Mouse (Mus musculus): ENCODE results near the gene Dpysl5.
A peak's percentile ranks its signal among the peaks of the same experiment; 100 is the strongest.
"Not testable (repeated sequence)": the region's sequence is repeated elsewhere in the genome, so short reads cannot be mapped to it uniquely, and the experiment has no call there.

Gene Dpysl5

DNA sequence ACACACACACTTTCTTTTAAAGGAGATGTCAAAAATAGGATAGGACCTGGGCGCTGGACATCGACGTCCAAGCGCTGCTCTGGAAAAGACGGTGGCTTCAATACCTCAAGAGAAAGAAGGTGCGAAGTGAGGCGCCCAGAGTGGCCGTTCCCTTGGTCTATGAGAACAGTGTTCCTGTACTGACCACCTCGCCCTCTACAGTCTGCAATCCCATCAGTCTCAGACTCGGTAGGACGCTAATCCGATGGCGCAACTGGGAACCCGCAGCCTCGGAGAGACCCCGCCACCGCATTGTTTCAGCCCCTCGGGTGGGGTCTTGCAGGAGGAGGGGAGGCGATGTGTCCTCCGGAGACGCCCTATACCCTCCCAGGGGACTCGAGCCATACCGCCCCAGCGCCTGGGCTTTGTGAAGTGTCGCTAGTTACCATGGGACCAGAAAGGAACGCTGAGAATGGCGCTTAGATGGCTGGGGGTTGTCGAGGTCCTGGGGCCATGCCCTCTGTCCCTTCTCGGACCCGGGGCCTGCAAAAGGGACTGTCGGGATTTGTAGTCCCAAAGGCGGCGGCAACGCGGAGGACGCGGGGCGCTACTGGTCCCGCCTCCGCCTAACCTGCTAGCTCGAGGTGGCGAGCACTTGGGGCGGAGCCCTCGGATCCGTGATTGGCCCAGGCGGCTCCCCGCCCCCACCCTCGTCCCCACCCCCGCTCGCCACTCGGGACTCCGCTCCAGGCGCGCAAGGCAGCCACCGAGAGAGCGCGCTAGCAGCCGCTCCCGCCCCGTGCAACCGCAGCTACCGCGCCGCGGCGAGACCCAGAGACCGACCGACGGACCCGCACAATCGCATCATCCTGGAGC lies at the start of gene Dpysl5:
Dpysl5 (plus strand) TSS at position 418 of the 855 bp plus-strand sequence.
- peak; percentile 82 for DNase-seq (ENCODE audit: low spot score)

DNA sequence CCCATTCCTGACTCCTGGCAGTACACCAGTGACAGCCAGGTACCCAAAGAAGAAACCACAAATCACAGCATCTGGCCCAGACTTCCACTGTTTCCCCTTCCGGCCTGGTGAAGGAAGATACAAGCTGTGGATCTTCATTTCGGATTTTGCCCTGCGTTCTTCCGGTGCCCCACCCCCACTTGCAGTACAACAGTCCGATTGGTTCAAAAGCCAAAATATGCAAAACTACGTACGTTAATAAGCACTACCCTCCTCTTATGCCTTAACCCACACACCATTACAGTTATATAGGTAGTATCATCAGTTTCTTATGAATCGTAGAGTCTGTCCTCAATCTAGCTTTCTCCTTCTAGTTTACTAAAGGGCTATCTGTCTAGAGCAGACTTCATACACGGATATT lies 46.0 kb upstream of the Dpysl5 start:
- DNase-seq (ENCODE audit: low spot score), result no peak

DNA sequence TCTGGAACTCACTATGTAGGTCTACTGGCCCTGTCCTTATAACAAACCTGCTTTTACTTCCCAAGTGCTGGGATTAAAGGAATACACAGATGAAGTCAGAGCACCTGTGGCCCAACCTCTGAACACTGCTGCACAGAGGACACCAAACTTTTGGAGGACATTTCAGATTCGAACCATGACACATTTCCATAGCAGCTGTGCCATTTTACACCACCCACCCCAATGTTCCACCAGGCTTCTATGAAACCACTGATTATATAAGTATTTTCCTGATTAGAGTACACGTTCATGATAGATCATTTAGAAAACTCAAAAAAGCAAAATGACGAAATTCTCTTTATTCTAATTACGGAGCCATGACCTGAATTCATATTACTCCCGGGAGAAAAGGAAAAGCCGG lies 45.4 kb upstream of the Dpysl5 start:
- no peak for DNase-seq (ENCODE audit: low spot score)

DNA sequence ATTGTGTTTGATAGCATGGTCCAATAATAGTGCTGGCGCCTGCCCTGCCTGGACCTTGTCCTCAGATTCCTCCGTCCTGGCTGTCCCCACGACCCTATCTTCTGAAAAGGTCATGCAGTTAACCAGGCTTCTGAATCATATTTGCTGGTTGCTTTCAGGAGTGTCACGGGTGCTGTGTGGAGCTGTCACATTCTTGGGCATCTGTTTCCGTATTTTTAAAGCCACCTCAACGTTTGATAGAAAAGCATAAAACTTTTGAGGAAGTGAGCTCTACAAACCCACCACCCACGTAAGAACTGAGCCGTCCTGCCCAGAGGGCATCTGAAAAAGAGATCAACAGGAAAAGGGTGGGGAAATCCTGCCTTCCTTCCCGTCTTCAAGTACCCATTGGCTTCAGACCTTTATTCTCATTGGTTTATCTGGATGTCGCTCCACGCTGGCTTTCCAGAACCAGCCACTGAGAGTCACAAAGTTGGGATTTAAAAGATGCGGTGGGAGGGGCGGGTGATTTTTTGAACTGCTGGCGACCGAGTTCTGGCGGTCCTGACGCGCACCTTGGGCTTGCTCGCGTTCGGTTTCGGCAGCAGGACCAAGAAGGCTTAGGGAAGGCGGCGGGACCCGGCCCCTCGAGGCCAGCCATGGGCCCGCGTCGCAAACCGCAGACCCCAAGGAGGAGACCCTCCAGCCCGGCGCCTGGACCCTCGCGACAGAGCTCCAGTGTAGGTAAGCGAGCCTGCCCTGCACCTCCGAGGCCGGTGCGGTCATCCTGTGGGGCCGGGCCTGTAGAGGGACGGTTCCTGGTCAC lies 44.8 kb upstream of the Dpysl5 start, which contains the start of gene Cenpa:
Cenpa (plus strand) TSS at position 387 of the 805 bp plus-strand sequence.
- DNase-seq (ENCODE audit: low spot score), result peak; percentile 99

DNA sequence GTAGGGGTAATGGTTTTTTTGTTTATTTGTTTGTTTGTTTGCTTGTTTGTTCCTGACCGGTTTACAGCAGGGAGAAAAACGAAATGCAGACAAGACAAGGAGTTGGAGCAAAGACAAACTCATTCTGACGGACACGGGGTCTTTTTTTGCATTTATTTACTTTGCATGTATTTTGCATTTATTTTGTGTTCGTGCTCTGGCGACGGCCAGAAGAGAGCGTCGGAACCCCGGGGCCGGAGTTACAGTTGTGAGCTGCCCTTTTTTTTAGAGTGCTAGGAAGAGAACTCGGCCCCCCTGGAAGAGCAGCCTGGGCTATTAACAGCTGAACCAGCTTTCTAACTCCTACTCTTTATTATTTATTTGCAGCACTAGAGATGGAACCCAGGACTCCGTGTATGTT lies 44.1 kb upstream of the Dpysl5 start:
- no peak for DNase-seq (ENCODE audit: low spot score)

DNA sequence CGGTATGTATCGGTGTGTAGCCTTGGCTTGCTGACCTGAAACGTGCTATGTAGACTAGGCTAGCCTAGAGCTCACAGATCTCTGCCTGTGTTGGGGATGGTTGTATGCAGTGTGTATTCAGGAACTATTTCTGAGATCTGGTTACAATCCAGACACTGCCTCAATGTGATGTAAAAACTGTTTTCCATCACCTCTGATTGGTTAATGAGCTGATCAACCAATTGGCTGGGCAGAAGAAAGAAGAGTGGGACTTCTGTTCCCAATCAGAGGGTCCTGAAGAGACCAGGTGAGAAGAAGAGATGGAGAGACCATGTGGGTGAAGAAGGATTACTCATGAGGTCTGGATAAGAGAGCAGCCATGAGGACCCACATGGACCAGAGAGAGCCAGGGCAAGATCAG lies 43.7 kb upstream of the Dpysl5 start:
- no peak for DNase-seq (ENCODE audit: low spot score)

DNA sequence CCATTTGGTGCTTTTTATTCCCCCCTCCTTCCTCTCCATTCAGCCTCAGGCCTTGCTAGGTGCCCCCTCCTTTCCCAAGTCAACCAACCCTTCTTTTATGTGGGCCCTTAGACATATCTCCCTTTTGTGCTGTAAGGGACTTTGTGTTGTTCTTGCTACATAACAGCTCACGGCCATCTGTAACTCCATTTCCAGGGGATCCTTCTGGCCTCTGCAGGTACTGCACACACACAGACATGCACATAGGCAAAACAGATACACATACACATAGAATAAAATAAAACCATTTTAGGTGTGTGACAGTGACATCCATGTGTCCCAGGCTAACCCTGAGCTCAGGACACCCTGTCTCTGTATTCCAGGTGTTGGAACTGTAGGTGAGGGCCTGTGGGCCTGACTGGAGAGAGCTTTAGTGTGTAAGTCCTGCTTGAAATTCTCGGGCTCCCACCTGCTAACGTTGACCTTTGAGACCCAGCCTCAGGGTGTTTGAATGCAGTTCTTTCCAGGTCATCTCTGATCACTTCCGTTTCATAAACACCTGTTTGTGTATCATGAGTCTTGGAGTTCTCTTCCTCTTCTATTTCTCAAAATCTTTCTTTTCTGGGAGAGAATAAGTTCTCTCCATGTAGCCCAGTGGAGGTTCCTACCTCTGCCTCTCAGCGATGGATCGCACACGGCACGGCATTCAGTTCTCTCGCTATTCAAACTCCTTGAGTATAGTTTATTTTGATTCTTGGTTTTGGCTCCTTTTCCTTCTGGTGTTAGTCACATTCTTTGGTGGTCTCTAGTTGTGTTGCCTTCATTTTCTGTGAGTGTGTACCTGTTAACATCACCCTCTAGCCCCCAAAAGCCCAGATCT lies 42.5 kb upstream of the Dpysl5 start:
- DNase-seq (ENCODE audit: low spot score), result no peak

DNA sequence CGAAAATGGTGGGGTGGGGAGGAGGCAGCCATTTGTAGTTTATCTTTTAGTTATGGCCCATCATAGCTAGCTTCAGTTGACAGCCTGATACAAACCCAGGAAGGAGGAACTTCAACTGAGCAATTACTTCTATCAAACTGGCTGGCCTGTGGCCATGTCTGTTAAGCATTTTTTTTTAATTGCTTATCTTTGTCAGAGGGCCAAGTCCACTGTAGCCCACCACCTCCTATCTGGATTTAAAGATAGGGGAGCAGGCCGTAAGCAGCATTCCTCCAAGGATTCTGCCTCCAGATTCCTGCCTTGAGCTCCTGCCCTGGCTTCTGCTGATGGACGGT lies 41.9 kb upstream of the Dpysl5 start:
- DNase-seq (ENCODE audit: low spot score), result no peak

DNA sequence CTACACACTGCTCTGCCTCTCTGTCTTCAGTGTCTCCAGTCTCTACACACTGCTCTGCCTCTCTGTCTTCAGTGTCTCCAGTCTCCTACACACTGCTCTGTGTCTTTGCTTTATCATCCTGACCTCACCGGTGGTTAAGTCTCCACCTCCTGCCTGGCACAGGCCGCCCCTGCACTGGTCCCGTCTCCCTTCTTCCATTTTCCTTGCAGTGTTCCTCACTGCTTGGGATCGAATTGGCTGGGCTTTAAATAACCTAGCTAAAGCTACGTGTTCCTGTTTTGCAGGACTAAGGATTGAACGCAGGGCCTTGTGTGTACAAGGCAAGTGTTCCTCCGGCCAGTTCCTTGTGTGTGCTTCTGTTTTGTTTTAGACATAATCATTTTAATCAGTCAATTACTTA lies 41.3 kb upstream of the Dpysl5 start:
- DNase-seq (ENCODE audit: low spot score), result no peak

DNA sequence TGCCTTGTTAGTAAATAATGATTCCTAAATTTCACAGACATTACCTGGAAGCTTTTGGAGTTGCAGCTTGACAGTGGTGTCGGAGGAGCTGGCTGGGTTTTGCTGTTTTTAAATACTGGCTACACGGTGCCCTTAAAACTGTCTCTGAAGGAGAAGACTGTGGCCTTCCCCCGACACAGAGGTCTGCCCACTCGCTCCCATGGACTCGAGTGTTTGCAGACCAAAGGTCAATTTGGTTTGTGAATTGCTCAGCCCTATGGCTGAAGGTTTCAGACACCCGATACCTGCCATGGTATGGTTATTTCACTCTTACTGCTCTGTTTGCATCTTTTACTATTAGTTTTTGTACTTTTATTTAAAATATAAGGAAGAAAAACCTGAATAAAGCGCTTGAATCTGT lies 37.4 kb upstream of the Dpysl5 start:
- DNase-seq (ENCODE audit: low spot score), result no peak

DNA sequence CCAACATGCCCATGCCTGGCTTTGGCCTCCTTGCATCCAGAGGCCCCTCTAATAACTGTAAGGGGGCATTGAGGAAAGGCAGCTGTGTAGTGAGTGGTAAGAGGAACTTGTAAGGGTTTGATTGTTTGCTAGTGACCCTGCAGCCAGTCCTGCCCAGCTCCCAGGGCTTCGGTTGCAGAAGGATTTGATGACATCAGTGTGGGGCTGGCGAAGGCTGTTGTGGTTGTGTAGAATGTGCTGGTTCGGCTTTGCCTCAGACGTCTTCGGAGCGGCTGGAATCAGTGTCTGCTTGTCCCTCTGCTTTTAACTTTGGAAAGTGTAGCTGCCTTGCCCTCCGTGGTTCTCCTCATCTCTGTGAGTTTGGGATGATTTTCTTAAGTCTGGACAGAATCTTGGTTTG lies 34.6 kb upstream of the Dpysl5 start:
- DNase-seq (ENCODE audit: low spot score), result no peak

DNA sequence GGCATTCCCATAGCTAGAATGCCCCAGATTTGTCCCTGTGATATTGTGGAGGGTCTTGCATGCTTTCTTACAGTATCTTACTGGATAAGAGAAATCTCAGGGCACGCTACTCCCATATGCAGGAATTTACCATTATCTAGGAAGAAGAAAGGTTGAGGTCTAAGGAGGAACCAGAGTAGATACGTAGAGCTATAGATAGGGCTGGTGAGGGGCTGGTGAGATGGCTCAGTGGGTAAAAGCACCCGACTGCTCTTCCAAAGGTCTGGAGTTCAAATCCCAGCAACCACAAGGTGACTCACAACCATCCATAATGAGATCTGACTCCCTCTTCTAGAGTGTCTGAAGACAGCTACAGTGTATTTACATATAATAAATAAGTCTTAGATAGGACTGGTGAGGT lies 33.3 kb upstream of the Dpysl5 start:
- not testable (repeated sequence) for DNase-seq (ENCODE audit: low spot score)

DNA sequence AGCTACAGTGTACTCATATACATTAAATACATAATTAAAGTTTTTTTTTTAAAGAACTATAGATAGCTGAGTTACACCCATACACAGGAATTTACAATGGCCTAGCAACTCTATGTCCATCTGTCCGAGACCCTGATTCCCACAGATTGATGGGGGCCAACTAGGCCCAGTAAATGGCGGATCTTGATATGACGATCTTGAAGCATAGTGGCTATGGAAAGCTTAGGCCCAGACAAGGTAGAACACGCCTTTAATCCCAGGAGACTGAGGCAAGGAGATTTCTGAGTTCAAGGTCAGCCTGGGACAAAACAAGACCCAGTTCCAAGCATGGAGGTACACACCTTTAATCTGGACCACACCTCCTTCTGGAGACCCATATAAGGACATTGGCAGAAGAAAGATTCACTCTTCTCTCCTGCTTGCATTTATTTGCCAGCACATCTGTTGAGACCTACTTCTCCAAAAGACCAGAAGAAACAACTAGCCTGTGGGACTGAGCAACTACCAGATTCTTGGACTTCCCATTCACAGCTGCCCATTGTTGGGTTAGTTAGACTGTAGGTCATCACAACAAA lies 32.6 kb upstream of the Dpysl5 start:
- DNase-seq (ENCODE audit: low spot score), result no peak

DNA sequence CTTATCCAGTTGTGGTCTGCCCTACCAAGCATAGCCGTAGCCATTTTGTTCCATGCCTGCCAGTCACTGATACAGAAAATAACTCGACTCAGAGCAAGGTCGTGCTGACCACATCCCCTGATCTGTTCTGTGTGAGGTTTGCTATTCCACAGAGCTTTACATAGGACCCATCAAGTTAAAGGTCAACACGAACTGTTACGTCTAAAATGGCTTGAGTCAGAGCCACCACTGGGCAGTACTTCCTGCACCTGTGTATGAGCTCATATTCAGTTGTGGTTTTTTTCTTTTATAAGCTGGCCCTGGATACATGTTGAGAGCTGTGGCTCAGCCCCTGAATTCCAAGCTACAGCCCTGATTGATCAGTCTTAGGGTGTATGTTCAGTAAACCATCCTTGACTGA lies 31.8 kb upstream of the Dpysl5 start:
- no peak for DNase-seq (ENCODE audit: low spot score)

DNA sequence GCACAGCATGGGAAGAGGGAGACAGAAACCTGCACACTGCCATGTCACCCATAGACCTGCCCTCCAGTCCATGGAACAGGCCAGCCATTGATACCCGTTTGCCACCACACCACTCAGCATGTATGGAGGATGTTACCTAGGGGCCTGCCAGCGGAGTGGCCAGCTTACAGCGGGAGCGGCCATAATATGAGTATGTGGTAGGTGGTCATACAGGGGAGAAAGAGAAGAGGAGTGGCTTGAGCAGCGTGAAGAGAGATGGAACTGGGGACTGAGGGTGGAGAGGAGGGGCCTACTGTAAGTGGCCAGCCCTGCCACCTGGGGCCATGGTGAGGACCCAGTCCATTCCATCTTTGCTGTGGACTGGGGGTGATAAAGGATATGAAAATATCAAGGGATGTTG lies 29.4 kb upstream of the Dpysl5 start:
- no peak for DNase-seq (ENCODE audit: low spot score)

DNA sequence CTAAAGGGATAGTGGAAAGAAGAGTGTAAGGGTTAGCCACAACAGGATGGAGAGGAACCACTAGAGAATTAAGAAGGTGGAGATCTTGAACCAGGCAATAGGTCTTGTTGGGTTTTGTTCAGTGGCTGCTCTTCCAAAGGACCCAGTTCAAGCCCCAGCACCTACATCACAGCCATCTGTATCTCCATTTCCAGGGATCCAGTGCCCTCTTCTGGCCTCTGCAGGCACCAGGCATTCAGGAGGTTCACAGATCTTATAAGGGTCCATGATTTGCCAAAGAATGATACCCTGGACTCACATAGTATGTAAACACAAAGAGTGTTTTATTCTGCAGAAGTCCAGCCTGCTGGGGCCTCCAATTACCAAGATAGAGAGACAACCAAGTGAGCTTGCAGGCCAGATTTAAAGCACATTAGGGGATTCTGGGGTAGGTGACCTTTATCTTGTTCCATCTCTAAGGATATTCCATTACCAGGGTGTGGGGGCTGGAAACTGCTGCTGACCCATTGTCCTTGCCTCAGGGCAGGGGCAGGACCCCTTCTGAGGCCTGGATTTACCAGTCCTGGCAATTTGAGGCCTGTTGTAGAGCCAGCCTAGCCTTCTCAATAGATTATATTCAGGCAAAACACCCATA lies 28.3 kb upstream of the Dpysl5 start:
- DNase-seq (ENCODE audit: low spot score), result no peak

DNA sequence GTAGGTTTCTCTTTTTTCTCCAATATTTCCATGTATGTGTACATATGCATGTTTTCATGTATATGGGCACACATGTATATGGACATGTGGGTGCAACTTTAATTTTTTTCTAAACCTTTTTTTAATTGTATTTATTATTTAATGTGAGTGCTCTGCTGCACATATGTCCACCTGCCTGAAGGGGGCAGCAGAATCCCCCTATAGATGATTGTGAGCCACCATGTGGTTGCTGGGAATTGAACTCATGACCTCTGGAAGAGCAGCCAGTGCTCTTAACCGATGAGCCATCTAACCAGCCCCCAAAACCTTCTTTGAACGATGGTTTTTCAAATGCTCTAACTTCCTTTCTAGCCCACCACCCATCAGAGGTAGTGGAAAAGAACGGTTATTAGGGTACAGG lies 27.4 kb upstream of the Dpysl5 start:
- DNase-seq (ENCODE audit: low spot score), result no peak

DNA sequence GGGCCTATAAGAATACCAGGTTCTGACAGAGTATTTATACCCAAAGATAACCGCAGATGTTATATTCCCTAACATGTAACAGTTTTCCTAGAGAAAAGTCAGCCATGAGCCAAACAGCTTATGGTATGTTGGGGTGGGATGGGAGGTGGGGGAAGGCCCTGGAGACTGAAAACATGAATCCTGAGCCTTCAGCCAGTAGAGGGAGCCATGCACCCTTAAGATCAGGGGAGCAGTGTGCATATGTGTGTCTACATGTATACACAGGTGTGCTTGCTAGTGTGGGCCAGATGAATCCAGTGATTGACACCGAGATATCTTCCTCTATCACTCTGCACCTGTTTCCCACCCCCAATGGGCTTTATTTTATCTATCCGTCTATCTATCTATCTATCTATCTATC lies 24.6 kb upstream of the Dpysl5 start:
- DNase-seq (ENCODE audit: low spot score), result no peak

DNA sequence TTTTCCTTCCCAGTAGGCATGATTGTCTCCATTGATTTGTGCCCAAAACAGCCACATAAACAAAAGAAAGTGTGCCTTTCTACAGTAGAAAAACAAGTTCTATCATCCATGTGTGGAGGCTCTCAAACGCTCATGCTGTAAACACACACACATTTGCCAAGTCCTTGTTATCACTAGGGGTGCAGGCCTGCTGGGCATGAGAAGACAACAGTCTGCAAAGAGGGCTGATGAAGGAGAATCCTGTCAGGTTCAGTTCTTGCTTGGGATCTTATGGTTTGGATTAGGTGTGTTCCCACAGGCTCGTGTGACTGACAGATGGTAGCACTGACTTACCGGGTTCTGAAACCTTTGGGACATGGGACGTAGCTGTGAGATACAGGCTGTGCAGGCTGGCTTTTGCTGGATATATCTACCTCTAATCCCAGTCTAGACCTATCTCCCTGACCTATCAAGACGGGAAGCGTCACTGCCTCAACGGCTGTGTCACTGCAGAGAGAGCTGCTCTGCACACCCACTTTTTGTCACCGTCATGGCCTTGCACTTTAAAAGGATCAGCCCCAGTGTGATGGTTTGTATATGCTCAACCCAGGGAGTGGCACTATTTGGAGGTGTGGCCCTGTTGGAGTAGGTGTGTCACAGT lies 10.9 kb upstream of the Dpysl5 start:
- DNase-seq (ENCODE audit: low spot score), result no peak

DNA sequence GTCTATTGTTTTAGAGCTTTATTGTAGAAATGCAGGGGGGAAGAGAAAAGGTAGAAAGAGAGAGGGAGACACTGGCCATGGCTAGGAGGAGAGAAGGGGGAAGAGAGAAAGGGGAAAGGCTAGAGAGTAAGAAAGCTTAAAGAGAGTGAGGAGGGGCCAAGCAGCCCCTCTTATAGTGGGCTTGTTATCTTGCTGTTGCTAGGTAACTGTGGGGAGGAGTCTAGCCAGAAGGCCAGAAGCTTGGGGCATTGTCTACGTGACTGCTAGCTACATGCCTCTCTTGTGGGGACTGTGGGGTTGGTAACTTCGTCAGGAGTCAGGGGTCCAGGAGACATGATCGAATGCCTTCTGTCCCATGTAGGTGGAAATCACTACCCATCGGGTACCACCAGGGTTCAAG lies 10.0 kb upstream of the Dpysl5 start:
- DNase-seq (ENCODE audit: low spot score), result not testable (repeated sequence)

DNA sequence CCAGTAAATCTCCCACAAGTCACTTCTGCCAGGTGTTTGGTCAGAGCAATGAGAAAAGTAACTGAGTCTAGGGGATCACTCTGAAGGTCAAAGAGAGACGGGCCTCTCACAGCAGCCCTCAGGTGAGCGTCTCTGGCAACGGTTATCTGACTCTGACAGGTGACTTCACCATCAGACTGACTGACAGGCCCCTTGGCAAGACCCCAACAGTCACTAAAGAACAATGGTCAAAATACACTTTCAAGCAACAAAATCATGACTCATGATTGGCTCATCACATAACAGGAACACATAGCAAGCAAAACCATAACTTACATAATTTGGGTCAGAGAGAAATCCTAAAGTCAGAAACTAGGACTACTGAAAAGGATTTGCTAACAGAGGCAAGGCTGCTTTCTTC lies 9.5 kb upstream of the Dpysl5 start:
- no peak for DNase-seq (ENCODE audit: low spot score)

All from lung, postnatal 25 days (tissue).